Mouse (Mus musculus) thymus, adult 2 months (tissue): ENCODE results near the gene Me1. TPM values are rescaled to one million over a fixed set of nuclear protein-coding genes. Genes with fewer than 3 reads are reported as not detected.

Source experiments
- DNase-seq: peaks from one replicate; pipeline ENCODE4 v3.0.0; 2021
- H3K27ac ChIP-seq: fragments of 200-500 bp; 2 replicates; pipeline ENCODE4 v1.5.1; 2012; ENCODE audit warnings: low read length, control low read depth; ENCODE audit not compliant: control insufficient read depth, insufficient read depth
- H3K27me3 ChIP-seq: fragments of 200-500 bp; 2 replicates; pipeline ENCODE4 v1.6.1; 2012; ENCODE audit warnings: mild to moderate bottlenecking, low read length, moderate library complexity, mixed read lengths; ENCODE audit not compliant: control insufficient read depth, insufficient read depth
- H3K36me3 ChIP-seq: fragments of 200-500 bp; 2 replicates; pipeline ENCODE4 v1.6.1; 2012; ENCODE audit warnings: mild to moderate bottlenecking, low read length, moderate library complexity; ENCODE audit not compliant: control insufficient read depth, insufficient read depth
- H3K4me1 ChIP-seq: fragments of 200-500 bp; replicated peaks from 2 replicates; pipeline ENCODE4 v1.6.1; 2012; ENCODE audit warnings: low read length; ENCODE audit not compliant: control insufficient read depth, insufficient read depth
- H3K4me3 ChIP-seq: fragments of 200-500 bp; 2 replicates; pipeline ENCODE4 v1.5.1; 2012; ENCODE audit warnings: mild to moderate bottlenecking, low read length, control low read depth, moderate library complexity; ENCODE audit not compliant: control insufficient read depth, insufficient read depth
- CTCF ChIP-seq: fragments of 200-500 bp; IDR thresholded peaks from 2 replicates; pipeline ENCODE4 v1.5.1; 2012; ENCODE audit warnings: mild to moderate bottlenecking, control low read depth, low read length, moderate library complexity, borderline replicate concordance; ENCODE audit not compliant: control insufficient read depth, poor library complexity, insufficient read depth; ENCODE audit errors: extremely low read depth
- POLR2A ChIP-seq: fragments of 200-500 bp; IDR thresholded peaks from 2 replicates; pipeline ENCODE4 v1.6.1; 2012; ENCODE audit warnings: mild to moderate bottlenecking, low read length, control low read depth, moderate library complexity; ENCODE audit not compliant: control insufficient read depth, poor library complexity, insufficient read depth; ENCODE audit errors: extremely low read depth
- WGBS: fragments of 180-500 bp; shearing (Covaris S2); methylation state at CpG from one replicate; pipeline ENCODE4 v1.1.7; 2018; 5-methylcytosine and 5-hydroxymethylcytosine counted together
- polyA plus RNA-seq: library from polyadenylated mRNA; depleted of rRNA; stranded (reverse); fragments of >200 nt; gene quantifications from 2 replicates; pipeline ENCODE4 v1.2.3, GENCODE M21; 2012

The Me1 gene
- polyA plus RNA-seq, 1 experiment: 24.6 TPM

DNA sequence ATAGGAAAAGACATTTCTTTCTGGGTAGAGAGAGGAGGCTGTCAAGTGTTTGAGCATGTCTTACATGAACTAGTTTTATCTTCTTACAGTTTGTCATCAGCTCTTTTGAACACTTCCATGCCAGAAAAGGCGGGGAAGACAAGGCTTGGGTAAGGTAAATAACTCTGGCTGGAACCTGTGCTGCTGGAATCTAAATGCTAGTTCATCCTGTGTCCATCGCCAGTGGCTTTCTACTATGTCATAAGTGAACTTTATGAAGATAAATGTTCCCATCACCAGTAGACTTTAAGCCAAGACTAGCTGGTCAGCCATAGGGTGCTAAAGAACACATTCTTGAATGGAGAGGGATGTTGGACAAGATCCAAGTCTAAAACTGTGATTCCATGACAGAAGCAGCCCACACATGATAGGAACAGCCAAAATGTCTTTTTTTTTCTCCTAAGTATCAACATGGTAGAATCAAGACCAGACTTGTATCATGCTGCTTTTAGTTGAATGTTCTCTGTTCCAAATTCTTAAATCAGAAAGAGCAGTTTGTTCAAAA is 14.4 kb upstream of the Me1 start:
- 88% methylated on average over 2 of the region's 2 CpGs for WGBS
- no peaks in the 10 kb centered on the region for H3K36me3 ChIP-seq
- no peak for DNase-seq
- H3K4me3 ChIP-seq: no peak overlapping the region
- H3K4me1 ChIP-seq: no peaks in the 10 kb centered on the region
- TF ChIP-seq CTCF (no peak), POLR2A (no peak)
- no peak overlapping the region for H3K27ac ChIP-seq
- no peaks in the 10 kb centered on the region for H3K27me3 ChIP-seq

DNA sequence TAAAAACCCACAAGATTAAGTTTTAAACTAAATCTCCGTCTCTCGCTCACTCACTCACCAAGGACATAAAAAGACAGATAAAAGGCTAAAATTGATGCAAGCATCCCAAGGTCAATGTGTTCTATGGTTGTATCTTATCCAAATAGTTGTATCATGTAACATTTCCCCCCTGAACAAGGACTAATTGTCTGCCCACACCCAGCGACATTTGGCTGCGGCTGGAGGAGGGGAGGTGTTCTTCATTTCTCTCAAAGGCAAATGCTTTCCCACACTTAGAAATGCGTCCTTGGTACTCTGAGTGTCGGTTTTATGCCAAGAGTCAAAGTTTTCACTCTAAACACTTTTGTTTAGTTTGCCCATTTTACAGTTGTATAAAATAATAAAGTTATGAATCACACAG is 13.2 kb upstream of the Me1 start:
- WGBS: 85% methylated on average over 6 of the region's 6 CpGs
- Histone ChIP-seq H3K4me3 (no peak overlapping the region), H3K27ac (no peak overlapping the region), H3K27me3 (no peaks in the 10 kb centered on the region), H3K36me3 (no peaks in the 10 kb centered on the region), H3K4me1 (no peaks in the 10 kb centered on the region)
- no peak for TF ChIP-seq CTCF
- TF ChIP-seq POLR2A: no peak
- DNase-seq: no peak

DNA sequence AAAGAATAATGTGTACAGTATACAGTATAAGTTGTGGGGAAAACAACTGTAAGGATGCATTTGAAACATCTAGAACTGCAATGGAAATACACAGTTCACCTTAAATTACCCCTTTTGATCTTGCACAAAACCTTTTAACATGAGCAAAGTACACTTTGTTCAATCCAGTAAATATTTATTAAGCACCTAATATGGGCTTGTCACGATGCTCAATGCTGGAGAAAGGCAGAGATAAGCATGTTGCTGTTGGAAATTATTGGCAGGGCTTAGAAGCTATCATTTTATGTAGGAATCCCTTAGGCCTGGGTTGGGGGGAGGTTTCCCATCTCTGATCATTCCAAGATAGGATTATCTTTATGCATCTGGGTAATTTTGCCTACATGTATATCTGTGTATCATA is 11.7 kb upstream of the Me1 start:
- H3K36me3 ChIP-seq: no peaks in the 10 kb centered on the region
- no peak overlapping the region for H3K27ac ChIP-seq
- 69% methylated on average over 1 of the region's 1 CpGs for WGBS
- TF ChIP-seq CTCF: no peak
- no peak for TF ChIP-seq POLR2A
- no peaks in the 10 kb centered on the region for H3K27me3 ChIP-seq
- H3K4me1 ChIP-seq: no peaks in the 10 kb centered on the region
- no peak for DNase-seq
- no peak overlapping the region for H3K4me3 ChIP-seq

DNA sequence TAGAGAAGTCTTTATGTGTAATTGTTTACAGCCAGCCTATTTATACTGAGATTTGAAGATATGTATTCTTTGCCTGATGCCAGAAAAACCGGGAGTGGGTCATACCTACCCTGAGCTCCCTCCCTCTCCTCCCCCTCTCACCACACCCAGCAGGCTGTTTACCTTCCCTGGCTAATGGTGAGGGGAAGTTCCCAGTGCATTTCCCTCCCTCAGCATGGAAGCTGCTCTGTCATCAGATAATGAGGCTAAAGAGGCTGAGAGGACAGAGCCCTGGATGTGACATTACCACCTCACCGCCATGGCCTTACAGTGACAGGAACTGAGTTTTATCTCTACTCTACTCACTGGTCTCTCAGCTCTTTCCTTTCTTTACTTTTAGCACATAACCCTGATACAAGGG is 6.1 kb upstream of the Me1 start:
- no peak for DNase-seq
- WGBS: 61% methylated on average over 2 of the region's 2 CpGs
- Histone ChIP-seq H3K4me3 (no peak overlapping the region), H3K27me3 (no peaks in the 10 kb centered on the region), H3K36me3 (no peaks in the 10 kb centered on the region), H3K27ac (no peak overlapping the region), H3K4me1 (no peaks in the 10 kb centered on the region)
- TF ChIP-seq CTCF (no peak), POLR2A (no peak)

DNA sequence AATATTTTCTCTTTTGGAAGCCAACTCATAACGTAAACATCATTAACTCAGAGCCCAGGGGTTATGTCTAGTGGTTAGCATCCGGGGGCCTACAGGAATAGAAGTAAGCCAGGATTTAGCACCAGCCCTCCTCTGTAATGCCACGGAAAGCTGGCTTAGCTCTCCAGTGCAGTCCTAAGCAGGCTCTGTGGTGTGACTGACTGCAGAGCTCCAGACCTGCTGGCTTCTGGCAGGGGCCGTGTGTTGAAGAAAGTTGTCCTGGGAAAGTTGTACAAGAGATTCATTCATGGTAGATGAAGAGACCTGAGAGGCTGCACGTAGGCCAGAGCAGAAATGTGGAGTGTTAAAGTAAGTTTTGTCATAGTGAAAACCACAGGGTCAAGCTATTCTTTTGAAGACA is 5.5 kb upstream of the Me1 start:
- H3K36me3 ChIP-seq: no peaks in the 10 kb centered on the region
- no peaks in the 10 kb centered on the region for H3K4me1 ChIP-seq
- TF ChIP-seq CTCF (no peak), POLR2A (no peak)
- no peak overlapping the region for H3K4me3 ChIP-seq
- no peak overlapping the region for H3K27ac ChIP-seq
- no peak for DNase-seq
- no peaks in the 10 kb centered on the region for H3K27me3 ChIP-seq
- 77% methylated on average over 5 of the region's 5 CpGs for WGBS

DNA sequence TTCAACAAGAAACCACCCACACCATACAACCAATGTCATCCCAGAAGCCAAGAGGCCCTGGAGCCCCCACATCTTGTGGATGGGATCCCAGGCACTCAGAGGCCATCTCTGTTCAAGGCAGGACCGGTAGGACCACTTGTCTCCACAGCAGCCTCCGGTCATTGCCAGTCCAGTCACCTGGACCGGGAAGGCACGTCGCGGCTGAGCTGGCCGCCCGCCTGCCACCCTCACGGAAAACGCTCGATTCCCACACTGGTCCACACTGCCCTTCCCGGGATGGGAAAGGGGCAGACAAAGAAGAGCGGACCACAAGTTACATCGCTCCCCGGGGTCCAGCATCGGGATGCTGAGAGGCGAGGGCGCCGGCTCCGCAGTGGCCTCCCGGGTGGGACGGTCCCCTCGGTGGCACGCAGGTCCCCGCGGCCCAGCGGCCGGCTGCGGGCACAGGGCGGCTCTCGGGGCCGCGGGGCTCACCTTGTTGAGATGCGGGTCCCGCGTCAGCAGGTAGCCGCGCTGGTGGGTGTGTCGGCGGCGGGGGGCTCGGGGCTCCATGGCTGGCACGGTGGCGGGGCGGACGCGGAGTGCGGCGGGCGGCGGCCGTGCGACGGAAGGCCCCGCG is 445 bp downstream of the Me1 start:
- Histone ChIP-seq H3K4me1 (0 out of 2 replicates have a peak, but pooled peaks cover 5% of the 10 kb centered on the region), H3K27me3 (peaks cover 7% of the 10 kb centered on the region; the same call in 1 of the 2 replicates), H3K4me3 (peak overlapping the region; percentile 31), H3K27ac (no peak overlapping the region), H3K36me3 (no peaks in the 10 kb centered on the region)
- DNase-seq: no peak
- WGBS: 7% methylated on average over 48 of the region's 56 CpGs
- TF ChIP-seq POLR2A (no peak), CTCF (no peak)
